11 mouse cellular contexts compared by ENCODE assay signal in the genomic region with DNA sequence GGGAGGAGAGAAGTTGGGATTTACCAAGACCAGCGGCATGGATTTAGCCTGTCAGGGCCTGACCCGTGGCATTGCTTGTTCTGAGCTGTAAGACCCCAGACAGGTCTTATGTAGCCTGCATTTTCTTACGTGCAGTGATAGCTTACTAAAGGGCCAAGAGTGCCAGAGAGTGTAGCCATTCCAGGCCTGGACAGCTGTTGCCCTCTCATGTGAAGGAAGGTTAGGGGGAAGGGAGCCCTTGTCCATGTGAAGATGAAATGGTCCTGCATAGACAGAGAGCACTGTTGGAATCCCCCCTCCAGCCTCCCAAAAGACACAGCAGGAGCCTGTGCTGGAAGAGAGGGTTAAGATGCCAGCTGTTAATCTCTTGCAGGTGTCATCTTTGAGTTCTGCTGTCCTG.
"Had no signal": no experiment of that assay in that cellular context is flagged by ENCODE, and none has a peak within 500 bp of the region (broad histone marks: within the 10 kb centered on the region; RNA-seq: fewer than 3 reads in every experiment).

No protein-coding gene starts in this region.

- DNase-seq: kidney, postnatal 14 days; left cerebral cortex, postnatal 4 days; lung, embryonic 14.5 days; lung, postnatal 10 days; lung, postnatal 4 days; thymus, postnatal 4 days had no signal

- H3K9me3 ChIP-seq: kidney, embryonic 15.5 days; limb, embryonic 13.5 days had no signal

- H3K27me3 ChIP-seq: kidney, embryonic 15.5 days; limb, embryonic 13.5 days had no signal

- ATAC-seq: midbrain, embryonic 16.5 days had no signal

- H3K9ac ChIP-seq: kidney, embryonic 15.5 days; limb, embryonic 13.5 days; lung, embryonic 14.5 days had no signal

- H3K4me3 ChIP-seq: kidney, embryonic 15.5 days; limb, embryonic 13.5 days had no signal

- H3K4me2 ChIP-seq: kidney, embryonic 15.5 days; limb, embryonic 13.5 days; lung, embryonic 14.5 days; midbrain, embryonic 11.5 days had no signal

- H3K27ac ChIP-seq: kidney, embryonic 15.5 days; stomach, postnatal 0 days had no signal
